Mouse (Mus musculus): ENCODE results near the gene Snrnp25.

- TF ChIP-seq CTCF (IDR thresholded peaks at IDR 0.05 in 2 of 3, conservative IDR thresholded peaks at IDR 0.05 in 1 of 3; ENCODE audit: control insufficient read depth in 1 of 3, insufficient read depth in 1 of 3, low read depth in 2 of 3, low read length in 3 of 3, poor library complexity in 1 of 3, severe bottlenecking in 1 of 3) (no peak), POLR2A (IDR thresholded peaks at IDR 0.05; ENCODE audit: control insufficient read depth in 1 of 2, insufficient read depth in 1 of 2, low read depth in 1 of 2, low read length in 2 of 2, poor library complexity in 1 of 2) (no peak), JUND (IDR thresholded peaks at IDR 0.05; ENCODE audit: low read depth, low read length) (no peak), ETS1 (IDR thresholded peaks at IDR 0.05; ENCODE audit: low read depth, low read length) (no peak), EP300 (IDR thresholded peaks at IDR 0.05; ENCODE audit: low read depth in 1 of 2, low read length in 2 of 2) (no peak), TAL1 (IDR thresholded peaks at IDR 0.05; ENCODE audit: low read length) (no peak), ZNF384 (IDR thresholded peaks at IDR 0.05; ENCODE audit: low read depth, low read length) (no peak), E2F4 (IDR thresholded peaks at IDR 0.05; ENCODE audit: borderline replicate concordance, low read depth, low read length) (no peak), GATA1 (IDR thresholded peaks at IDR 0.05; ENCODE audit: low read depth, low read length) (no peak), POLR2AphosphoS2 (IDR thresholded peaks at IDR 0.05; ENCODE audit: low read length) (no peak), RAD21 (IDR thresholded peaks at IDR 0.05; ENCODE audit: low read depth, low read length) (no peak)
Measured at GRCm38 (mm10) chr11:32232848-32233247, 27.6 kb downstream of the Snrnp25 start.
